Mouse (Mus musculus) mouse trophoblast stem cell (cell line): ENCODE measurements around the gene Cdk9.

Source experiments
- in situ Hi-C, 2 experiments: fragments of 300-500 bp; cut with MseI, MboI; formaldehyde crosslinking; loops; 2 replicates in 1 of 2; 3 replicates in 1 of 2; pipeline ENCODE4 v1.15.1; 2025

Gene Cdk9

DNA sequence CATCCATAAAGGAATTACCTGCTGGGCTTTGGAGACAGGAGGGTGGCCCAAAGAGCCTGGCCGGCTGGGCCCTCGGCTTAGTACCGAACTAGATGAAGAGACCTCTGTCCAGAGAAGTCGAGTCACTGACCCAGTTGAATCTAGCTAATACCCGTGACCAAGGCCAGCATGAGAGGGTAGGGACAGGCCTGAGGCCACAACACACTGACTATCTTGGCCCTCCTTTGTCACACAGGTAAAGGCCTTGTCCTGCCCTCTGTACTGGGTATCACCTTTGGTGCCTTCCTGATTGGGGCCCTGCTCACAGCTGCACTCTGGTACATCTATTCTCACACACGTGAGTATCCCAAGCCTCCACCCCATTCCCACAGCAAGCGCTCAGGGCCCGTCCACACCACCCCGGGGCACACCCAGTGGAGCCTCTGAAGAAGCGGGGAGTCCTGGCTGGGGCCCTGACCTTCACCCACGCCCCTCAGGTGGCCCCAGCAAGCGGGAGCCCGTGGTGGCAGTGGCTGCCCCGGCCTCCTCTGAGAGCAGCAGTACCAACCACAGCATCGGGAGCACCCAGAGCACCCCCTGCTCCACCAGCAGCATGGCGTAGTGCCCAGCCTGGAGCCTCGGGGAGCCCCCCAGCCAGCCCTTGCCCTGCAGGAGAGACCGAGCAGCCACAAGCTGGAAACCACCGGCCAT, 31.8 kb downstream of the Cdk9 start:
- in situ Hi-C loops = loop anchor here in 1 of 2 experiments (5.0 kb wide), 1 partner anchor 49 kb away; no protein-coding TSS in a partner anchor

DNA sequence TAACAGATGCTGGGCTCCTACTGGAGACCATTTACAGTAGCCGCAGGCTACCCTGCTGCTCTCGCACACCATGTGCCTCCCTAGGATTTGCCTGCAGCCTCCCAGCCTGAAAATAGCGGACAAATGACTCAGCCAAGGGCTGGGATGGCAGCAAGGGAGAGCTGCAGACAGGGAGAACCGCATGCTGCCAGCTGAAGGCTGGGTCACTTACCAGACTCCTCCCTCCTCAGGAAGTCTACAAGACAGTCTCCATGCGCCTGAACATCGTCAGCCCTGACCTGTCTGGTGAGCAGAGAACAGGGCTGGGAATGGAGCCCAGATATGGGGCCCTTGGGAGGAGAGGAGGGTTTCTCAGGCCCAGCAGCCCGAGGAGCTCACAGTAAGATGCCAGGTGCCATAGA, 32.8 kb downstream of the Cdk9 start:
- in situ Hi-C loops = loop anchor here in 1 of 2 experiments (5.0 kb wide), 1 partner anchor 48 kb away; no protein-coding TSS in a partner anchor

DNA sequence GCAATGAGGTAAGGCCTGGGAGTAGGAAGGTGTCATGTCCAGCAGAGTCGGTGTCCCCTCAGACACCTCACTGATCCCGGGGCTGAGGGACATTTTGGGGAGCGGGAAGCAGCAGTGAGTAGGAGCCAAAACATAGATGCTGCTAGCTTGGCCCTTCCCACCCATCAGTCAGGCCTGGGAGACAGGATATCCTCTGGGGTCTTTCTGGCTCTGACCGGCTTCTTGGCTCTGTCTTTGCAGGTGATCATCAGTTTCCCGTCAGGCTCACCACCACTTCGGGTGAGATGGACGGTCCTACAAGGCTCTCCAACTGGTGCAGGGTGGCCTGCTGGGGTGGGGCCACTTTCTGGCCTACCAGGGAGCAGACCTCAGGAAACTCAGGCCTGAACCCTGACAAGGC, 35.2 kb downstream of the Cdk9 start:
- in situ Hi-C loops = no loop called here

DNA sequence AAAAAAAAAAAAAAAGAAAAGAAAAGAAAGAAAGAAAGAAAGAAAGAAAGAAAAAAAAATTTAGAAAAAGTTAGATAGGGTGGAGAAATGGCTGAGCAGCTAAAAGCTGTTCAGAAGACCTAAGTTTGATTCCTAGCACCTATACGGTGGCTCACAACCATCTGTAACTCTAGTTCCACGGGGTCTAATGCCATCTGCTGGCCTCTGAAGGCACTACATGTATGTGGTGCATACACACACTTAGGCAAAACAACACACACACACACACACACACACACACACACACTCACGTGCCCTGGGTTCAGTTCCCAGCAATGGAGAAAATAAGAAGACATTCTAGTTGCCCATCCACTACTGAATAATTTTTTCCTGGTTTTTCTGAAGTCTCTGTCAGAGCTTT, 36.1 kb downstream of the Cdk9 start:
- in situ Hi-C loops = no loop called here

DNA sequence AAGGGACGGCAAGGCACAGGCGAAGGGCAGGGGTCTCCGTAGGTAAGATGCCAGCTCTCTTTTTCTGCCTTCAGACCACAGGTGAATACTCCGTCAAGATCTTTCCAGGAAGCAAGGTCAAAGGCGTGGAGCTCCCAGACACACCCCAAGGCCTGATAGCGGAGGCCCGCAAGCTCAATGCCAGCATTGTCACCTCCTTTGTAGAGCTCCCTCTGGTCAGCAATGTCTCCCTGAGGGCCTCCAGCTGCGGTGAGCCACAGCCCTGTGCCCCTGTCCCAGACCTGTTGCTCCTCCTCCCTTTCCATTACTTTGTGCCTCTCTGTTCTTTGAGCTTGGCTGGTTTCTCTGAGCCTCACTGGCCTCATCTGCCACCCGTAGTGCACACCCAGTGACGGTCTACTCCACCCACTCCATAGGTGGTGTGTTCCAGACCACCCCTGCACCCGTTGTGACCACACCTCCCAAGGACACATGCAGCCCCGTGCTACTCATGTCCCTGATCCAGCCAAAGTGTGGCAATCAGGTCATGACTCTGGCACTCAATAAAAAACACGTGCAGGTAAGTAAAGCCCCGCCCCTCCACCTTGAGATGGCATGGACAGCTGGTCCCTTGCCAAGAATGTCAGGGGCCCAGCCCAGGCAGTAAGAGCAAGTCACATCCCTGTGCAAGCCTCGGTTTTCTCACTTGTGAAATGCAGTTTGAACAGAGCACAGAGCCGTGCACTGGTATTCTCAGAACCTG, 39.5 kb downstream of the Cdk9 start:
- in situ Hi-C loops = no loop called here

DNA sequence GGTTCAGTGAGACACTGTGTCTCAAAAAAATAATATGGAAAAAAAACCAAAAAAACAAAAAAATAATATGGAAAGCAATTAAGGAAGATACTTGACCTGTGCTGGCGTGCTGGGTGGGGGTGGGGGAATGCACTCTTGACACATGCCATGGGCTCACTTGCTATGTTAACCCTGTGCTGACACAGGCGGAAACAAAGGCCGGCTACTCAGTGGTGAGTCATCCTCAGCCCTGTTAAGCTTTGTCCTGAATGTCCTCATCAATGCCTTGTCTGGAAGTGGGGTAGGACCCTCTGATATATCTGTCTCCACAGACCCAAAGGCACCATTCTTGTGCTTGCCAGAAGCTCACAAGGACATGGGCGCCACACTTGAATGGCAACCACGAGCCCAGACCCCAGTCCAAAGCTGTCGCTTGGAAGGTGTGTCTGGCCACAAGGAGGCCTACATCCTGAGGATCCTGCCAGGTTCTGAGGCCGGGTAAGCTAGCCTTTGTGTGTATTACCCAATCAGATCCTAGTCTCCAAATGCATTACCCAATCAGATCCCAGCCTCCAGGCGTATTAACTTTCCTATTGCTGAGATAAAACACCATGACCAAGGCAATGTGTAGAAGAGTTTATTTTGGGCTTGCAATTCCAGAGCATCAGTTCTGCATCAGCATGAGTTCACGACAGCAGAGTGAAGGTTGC, 40.8 kb downstream of the Cdk9 start:
- in situ Hi-C loops = no loop called here

DNA sequence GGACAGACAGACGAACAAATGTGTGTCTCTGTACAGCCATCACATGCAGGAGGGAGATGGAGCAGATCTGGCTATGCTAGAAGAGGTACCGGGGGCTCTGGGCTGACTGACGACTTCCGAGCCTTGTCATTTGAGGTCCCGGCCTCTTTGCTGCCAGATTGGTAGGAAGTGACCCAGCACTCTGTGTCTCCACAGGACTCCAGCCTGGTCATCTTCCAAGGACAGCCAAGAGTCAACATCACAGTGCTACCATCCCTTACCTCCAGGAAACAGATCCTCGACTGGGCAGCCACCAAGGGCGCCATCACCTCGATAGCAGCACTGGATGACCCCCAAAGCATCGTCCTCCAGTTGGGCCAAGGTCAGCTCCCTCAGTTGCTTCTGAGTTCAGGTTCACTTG, 41.7 kb downstream of the Cdk9 start:
- in situ Hi-C loops = no loop called here

DNA sequence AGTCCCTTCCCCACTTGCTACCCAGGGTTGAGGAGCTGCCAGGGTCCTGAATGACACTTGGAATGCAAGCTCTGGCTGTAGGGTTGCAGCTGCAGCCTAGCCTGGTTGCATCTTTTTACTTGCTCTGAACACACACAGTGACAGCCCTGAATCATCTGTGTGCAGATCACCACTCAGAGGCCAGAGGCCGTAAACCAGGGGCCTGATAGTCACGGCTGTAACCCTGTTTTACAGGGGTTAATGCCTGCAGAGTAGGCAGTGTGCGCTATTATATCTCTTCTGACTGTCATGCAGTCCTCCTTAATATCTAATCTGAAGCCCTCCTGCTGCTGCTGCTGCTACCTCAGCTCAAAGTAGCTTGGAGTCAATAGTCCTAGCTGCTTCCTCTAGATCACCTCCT, 43.0 kb downstream of the Cdk9 start:
- in situ Hi-C loops = no loop called here

DNA sequence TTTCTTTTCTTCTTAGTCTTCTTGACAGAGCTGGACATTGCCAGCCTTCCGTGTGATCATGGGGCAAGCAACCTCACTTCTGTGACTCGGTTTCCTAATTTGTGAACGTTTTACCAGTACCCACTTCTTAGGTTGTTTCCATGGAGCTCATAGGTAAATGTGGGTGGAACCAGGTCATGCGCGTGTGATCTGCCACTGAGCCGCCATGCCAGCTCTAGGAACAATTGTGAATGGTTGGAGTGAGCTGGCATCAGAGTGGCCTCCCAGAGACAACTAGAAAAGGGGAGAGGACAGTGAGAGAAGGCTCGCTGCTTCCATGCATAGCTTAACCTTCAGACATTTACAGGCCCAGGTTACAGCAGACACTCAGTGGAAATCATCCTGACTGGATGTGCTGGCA, 44.7 kb downstream of the Cdk9 start:
- in situ Hi-C loops = no loop called here

DNA sequence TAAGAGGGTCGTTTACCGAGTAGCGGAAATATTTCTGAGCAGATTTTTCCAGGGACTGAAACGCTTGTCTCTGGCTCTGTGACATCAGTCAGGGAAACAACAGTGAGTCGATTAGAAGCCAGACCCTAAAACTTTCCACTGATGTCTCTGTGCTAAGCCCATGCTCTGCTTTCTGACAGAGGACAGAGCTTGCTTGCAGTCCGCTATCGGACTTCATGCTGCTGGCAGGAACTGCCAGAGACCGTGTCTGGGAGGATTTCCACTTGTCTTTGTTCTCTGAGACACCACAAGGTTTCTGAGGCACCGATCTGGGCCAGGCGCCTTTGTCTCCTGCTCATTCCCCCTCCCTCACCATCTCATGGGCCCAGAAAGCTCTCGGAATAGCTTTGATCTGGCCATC, 45.1 kb downstream of the Cdk9 start:
- in situ Hi-C loops = no loop called here

DNA sequence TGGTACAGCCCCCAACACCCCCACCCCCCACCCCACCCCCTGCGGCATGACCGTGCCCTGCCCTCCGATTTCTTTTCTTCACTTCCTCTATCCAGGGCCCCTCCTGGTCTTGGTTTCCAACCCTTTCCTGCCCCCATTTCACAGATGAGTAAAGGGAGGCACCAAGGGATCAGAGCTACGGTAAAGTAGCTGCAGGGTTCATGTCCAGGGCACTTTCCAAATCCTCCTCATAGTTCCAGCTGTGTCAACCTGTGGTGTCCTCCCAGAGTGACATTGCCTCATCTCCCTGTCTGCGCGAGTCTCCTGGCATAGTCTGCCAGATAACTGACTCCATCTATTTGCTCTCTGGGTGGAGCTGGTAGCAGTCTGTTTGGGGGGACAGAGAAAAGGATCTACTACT, 47.0 kb downstream of the Cdk9 start:
- in situ Hi-C loops = no loop called here

DNA sequence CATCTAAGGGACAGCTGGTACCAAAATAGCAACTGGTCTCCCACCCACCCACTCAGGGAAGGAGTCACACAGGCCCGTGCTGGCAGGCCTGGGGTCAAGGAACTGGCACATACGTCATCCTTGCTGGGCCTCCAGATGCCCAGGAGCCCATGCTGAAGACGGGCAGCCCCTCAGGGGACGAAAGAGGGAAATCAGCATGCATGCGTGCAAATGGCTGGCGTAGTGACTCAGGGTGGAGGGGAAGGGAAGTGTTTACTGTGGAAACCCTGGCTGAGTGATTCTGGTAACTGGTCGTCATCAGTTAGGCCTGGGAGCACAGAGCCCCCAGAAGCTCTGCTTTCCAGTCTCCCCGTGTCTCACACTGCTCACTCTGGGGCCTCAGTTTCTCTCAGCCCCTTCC, 47.5 kb downstream of the Cdk9 start:
- in situ Hi-C loops = no loop called here

DNA sequence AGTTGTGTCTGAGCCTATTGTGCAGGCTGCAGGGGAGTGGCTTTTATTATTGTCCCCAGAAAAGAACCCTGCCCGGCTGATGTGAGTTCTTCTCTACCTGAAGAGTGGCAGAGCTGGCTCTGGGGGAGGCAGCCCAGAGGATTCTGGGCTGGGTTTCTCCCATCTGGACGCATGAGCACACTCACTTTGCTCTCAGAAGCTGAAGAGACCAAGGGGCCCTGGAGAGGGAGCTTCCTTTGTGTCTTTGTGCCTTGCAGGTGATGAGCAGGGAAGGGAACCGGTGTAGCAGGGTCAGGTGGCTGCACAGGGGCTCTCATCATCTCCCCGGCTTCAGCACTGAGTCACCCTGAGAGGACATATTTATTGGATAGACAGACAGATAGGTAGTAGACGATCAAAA, 50.6 kb downstream of the Cdk9 start:
- in situ Hi-C loops = no loop called here

DNA sequence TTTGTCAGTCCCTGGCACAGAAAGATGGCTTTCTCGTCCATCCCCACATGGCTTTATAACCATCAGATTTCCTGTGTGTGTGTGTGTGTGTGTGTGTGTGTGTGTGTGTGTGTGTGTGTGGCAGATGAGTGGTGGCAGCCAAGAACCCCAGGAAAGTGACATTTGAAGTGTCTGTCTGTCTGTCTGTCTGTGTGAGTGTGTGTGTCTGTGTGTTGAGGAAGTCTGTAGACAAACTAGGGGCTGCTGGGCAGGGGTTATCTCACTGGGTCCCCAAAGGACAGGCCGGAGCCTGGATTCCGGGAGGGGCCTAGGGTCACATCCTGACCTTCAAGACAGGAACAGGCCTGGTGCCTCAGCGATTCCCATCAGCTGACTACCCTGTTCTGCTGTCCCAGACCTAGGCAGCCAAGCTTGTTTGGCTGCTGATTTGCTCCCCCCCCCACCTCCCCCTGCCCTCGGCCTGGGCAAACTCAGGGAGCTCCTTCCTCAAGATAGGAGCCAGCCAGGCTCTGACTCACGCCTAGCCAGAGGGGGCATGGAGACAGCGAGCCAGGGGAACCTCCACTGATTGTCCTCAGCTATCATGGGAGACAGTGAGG, 51.3 kb downstream of the Cdk9 start:
- in situ Hi-C loops = no loop called here

DNA sequence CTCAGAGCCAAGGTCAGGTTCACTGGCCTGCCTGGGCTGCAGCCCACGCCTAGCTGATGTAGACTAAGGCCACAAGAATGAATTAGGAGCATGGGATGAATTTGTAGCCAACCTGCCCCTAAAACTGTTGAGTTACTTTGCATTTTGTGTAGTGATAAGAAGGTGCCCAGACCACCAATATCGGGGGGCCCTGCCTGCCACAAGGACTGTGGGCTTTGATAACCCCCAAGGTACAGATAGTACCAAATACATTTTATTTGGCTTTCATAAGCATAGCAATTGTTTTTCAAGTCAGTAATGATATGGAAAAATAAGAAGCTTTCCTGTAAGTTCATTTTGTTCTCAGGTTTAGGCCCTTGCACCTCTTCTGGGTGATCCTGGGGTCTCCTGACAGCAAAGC, 54.0 kb downstream of the Cdk9 start:
- in situ Hi-C loops = no loop called here

DNA sequence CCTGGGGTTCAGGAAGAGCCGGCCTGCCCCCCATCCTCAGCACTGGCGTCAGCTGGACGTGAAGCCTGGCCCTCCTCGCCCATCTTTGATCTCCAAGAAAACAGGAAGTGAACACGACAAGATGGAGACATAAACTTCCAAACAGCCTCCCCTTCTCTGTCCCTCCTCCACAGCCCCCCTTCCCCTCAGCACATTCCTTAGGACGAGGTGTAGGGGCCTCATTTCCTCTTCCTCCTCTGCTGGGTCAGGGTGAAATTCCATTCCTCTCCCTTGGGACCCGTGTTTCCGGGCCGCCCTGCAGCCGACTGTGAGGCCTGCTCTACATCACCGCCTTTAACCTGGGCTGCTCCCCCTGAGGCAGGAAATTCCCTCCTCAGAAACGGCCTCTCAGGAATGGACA, 57.0 kb downstream of the Cdk9 start:
- in situ Hi-C loops = no loop called here
